Mouse (Mus musculus) thymus, postnatal 14 days (tissue): Measurements from ENCODE around the gene Add3.
A peak's percentile ranks its signal among the peaks of the same experiment; 100 is the strongest.
"Not testable (repeated sequence)": the region's sequence is repeated elsewhere in the genome, so short reads cannot be mapped to it uniquely, and the experiment has no call there.

Experiments used
- DNase-seq: peaks from one replicate; pipeline ENCODE4 v3.0.0; 2021

Add3 gene

DNA sequence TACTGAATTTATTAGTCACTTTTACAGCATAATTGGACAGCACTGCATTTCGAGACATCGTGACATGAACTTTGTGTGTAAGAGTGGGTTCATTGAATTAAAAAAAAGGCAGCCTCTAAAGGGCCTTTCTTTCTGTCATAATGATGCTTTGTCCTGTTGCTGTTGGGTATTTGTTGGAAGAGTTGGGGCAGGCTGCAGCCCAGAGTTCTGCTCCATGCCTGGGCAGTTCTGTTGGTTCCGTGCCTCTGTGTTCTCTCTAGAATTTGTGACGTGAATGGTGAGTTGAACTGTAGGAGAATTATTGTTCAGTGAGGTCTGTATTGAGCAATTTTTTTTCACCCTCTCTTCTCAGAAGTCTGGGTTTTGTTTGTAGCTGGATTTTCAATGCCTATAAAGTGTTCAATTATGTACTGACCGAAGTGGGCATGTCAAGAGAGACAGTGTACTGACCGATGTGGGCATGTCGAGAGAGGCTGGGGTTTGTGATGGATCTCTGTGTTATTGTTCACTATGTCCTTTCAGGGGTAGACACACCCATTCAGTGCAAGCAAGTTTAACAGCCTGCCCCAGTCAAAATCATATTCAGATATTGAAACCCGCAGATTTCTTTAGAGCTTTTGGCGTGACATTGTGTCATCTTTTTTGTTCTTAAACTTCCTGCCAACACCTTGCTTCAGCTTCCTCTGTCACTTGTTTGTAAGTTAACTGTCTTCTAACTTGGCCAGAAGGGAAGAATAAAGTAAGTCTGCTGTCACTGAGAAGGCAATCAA is 54.7 kb downstream of the Add3 start:
- DNase-seq, result no peak

DNA sequence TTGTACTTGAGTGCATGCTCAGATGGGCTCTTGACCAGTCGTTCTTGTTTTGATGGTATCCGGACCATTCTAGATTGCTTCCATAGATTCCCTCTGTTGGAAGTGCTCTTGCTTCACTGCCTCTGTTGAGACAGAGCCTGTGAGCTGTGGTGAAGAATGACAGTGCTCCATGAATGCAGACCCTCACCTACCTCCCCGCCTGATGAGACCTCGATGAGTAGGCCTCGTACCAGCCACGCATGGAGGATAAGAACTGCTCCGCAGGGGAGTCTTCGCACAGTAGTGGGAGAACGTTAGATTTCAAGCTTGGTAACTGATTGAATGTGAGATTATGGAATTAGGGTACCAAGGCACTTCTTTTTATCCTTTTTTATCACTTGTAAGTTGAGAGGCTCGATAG is 56.7 kb downstream of the Add3 start:
- DNase-seq, result no peak

DNA sequence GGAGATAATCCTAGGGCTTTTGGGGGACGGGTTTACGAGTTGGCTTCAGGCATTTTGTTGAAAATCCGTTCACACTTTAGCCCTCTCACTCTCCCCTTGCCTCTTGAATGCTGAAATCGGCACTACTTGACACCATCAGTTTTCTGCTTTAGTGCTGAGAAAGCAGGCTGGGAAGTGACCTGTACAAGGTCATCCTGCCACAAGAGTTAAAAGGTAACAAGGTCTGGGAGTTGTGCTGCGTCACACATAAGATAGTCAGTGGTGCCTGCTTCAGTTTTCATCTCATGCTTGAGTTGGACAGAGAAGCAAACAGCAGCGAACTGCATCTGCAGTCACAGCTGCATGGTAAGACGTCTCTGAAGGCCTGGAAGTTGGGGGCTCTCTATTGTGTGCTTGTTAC is 57.5 kb downstream of the Add3 start:
- DNase-seq, result no peak

DNA sequence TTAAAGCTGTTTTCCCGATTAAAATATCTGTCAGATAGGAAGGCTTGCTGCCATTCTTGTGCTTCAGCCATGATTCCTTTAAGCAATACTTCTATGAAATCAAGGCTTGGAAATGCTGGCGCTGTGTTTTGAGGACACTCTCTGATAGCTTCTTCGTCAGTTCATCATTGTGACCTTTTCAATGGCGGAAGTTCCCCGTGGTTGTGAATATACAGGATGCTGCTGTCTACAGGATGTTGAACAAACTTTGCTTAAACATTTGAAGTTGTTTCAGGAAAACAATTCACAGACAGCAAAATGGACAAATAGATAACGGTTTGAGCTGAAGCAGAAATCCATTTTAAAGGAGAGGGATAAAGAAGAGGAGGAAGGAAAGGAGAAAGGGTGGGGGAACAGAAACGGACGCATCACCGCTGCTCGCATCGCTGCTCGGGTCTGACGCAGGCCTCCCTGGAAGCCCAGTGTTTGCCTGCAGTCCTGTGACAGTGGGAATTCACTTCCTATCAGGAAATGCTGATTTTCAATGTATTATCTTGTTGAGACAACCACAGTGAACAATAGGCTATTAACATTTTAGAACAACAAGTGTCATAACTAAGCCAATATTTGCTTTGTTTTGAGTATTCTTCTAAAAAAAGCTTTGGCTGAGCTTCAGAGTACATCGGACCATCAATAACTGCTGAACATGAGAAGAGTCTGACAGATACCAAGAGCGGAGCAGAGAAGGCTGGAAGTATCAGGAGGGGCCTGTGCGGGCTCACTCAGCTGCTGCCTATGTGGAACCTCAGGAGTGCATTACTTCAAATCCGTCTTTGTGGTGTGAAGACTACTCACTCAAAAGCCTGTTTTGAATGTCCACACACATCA is 58.7 kb downstream of the Add3 start:
- no peak for DNase-seq

DNA sequence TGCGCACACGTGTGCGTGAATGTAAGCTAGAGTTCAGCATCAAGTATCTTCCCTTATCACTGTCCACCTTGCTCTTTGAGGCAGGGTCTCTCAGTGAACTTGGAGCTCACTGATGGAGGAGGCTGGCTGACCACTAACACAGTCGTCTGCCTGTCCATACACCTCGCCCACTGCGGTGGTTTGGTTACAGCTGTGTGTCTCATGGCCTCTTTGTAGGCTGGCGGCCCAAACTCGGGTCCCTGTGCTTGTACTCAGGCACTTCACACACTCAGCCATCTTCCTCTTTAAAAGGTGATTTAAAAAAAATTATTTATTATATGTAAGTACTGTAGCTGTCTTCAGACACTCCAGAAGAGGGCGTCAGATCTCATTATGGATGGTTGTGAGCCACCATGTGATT is 59.5 kb downstream of the Add3 start:
- DNase-seq, result no peak

DNA sequence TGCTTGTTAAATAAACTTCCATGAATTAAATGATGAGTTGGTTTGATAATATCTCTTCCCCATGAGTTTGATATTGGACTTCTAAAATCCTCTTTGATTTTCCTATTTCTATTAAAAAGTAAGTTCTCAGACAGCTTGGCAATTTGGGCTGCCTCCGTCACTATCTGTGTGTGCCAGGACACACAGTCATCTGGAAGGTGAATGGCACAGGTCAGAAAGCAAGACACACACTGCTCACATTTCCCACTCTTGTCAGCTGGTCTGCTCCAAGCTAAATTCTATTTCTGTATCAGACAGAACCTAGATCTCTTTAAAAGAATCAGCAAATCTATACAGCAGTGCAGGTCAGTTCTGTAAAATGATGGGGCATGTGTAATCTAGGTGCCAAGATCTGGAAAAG is 61.9 kb downstream of the Add3 start:
- no peak for DNase-seq

DNA sequence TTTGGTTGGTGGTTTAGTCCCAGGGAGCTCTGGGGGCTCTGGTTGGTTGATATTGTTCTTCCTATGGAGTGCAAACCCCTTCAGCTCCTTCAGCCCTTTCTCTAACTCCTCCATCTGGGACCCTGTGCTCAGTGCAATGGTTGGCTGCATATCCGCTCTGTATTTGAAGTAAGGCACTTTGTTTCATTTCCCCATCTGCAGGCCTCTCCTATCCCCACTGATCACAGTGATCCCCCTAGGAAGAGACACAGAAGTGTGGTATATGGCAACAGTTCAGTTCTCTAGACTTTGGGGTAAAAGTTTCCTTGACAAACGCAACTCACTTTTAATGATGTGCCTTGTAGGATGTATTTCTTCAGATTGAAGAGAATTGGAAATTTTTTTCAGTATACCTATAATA is 66.7 kb downstream of the Add3 start:
- DNase-seq, result no peak

DNA sequence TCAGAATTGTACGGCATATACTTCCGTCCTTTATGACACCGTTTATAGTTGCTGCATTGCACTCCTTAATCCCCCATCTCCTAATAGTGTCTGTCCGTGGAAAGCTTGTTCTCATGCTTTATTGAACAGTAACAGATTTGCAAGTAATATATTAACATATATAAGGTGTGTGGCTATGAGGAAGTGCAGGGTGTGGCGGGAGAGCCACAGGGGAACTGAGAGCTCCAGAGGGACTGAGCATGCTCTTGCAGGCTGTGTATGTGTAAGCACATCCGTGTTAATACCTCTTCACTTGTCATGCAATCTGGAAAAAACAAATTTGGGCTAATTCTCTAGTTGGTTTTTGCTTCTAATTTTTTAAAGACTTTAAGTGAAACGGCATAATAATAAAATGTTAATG is 68.6 kb downstream of the Add3 start:
- DNase-seq, result no peak

DNA sequence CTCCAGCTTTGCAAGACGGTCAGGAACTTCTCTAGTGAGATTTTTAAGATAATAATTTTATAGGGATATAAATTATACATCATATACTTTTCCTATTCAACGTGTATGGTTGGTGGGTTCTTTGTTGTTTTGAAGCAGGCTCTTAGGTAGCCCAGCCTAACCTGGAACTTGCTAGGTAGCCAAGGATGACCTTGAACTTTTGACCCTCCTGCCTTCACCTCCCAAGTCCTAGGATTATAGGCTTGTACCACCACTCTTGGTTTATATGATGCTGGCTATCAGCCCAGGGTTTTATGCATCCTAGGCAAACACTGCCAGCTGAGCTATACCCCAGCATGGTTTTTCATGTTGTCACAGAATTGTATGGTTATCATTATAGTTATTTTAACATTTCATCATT is 70.0 kb downstream of the Add3 start:
- no peak for DNase-seq

DNA sequence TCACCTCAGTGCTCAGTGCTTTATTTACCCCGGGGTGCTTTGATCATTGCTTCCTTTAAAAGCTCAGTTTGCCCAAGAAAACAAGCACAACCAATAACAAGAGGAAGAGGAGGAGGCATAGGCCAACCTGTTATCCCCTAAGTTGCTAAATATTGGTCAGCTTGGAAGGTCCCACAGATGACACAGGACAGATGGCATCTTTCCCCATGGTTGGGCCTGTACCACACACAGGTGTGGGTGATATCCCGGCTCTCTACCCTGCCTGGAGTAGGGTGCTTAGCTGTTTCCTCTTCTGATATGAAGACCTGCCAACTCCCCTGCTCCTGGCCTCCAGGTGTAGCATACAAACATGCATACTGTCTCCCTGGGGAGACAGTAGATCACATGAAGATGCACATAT is 75.1 kb downstream of the Add3 start:
- DNase-seq, result no peak

DNA sequence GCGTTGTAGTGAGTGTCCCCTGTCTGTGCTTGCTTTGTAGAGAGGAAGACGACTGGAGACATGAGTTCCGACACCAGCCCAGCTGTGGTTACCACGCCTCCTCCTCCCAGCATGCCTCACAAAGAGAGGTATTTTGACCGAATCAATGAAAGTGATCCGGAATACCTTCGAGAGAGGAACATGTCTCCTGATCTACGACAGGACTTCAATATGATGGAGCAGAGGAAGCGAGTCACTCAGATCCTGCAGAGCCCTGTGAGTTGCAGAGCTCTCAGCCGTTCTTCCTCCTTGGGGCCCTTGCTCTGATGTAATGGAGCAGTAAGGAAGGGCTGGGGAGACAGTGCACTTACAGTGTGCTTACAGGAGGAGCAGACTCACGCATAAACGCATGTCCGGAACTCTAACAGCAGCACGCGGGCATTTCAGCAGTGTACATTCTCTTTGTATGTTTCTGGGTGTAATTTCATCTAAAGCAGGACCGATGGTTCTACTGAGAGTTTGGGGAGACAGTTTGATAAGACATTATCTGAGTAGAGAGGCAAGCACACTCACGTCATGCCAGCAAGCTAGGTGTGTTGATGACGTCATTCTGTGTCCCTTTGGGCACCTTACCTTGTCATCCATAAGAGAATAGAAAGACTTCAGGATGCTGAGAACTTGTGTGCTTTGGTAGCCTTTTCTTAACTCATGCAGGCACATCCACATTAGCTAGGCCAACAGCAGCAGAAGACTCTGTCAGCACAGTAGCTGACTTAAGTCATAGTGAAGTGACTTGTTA is 76.7 kb downstream of the Add3 start:
- DNase-seq, result peak; percentile 36

DNA sequence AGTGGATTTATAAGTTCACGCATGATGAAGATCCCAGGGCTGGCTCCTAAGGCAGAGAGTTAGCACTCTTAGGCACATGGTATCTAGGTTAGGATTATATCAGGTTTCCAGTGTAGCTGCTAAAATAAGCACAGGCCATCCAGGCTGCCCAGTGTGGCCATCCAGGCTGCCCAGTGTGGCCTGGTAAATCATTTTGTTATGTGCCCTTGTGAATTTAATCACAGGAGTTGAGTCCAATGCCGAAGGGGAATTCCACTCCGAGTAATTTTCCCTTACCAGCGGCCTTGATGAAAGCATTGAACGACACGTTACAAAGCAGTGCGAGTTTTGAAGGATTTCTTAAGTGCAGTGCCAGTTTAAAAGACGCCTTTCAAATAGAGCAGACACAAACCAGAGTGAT is 77.6 kb downstream of the Add3 start:
- no peak for DNase-seq

DNA sequence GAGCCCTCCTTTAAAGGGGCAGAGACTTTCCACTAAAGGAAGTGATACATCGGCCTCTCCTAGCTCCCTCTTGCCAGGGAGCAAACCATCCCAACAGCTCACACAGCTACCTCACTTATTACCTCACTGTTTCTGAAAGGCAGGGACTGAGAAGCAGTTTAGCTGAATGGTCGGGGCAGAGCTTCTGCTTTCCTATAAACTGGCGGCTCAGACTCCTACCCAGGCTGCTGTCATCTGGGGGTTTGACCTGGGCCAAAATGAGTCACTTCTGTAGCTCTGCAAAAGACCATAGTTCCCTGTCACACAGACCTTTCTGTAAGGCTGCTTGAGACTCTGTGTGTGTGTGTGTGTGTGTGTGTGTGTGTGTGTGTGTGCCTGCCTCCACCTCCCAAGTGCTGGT is 79.1 kb downstream of the Add3 start:
- no peak for DNase-seq

DNA sequence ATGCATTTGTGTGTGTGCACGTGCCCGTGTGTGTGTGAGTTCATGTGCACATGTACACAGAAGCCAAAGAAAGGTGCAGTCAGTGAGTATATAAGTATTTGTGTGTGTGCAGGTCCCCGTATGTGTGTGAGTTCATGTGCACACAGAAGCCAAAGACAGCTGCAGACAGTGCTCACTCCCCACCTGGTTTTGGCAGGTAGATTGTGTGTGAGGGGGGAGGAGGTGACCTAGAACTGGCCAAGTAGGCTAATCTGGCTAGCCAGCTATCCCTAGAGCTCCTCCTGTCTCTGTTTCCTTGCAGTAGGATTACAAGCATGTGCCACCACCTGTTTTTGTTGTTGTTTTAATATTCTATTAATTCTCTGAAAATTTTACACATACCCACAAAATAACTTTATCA is 80.9 kb downstream of the Add3 start:
- no peak for DNase-seq

DNA sequence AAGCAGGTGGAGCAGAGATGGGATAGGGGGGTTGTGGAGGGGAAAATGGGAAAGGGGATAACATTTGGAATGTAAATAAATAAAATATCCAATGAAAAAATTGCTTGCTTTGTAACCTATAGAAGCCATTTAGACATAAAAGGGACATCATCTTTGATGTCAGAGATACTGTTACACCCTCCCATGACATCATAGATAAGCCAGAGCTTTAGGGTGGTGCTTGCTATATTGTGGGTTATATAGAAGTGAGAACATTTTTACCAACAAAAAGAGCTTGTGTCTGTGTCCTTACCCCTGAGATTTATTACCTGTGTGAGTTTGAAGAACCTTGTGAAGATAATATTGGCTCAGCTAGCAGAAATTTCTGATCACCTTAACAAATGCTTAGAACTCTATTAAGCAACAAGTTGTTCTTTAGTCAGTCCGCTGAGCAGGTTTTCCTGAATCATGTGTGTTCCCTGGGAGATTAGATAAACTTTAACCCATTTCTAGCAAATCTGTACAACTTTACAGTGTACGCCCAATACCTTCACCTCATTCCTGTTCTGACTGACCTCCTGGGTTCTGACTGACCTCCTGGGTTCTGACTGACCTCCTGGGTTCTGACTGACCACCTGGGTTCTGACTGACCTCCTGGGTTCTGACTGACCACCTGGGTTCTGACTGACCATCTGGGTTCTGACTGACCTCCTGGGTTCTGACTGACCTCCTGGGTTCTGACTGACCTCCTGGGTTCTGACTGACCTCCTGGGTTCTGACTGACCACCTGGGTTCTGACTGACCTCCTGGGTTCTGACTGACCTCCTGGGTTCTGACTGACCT is 85.2 kb downstream of the Add3 start:
- DNase-seq, result not testable (repeated sequence)

DNA sequence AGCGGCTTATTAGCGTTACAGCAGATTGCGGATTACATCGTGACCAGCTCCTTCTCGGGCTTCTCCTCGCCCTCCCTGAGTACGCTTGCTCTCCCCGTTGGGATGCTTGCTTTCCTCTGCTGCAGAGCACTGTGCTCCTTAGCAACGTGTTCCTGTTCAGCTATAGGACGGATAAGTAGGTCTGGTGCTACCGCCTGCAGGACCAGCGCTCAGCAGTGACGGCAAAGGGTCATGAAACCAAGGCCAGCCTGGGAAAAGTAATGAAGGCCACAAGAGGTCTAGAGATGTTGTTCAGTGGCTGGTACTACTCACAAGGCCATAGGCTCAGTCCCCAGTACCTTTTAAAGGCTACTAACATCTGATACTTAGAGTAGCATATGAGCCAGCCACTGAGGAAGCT is 86.4 kb downstream of the Add3 start:
- DNase-seq, result no peak

DNA sequence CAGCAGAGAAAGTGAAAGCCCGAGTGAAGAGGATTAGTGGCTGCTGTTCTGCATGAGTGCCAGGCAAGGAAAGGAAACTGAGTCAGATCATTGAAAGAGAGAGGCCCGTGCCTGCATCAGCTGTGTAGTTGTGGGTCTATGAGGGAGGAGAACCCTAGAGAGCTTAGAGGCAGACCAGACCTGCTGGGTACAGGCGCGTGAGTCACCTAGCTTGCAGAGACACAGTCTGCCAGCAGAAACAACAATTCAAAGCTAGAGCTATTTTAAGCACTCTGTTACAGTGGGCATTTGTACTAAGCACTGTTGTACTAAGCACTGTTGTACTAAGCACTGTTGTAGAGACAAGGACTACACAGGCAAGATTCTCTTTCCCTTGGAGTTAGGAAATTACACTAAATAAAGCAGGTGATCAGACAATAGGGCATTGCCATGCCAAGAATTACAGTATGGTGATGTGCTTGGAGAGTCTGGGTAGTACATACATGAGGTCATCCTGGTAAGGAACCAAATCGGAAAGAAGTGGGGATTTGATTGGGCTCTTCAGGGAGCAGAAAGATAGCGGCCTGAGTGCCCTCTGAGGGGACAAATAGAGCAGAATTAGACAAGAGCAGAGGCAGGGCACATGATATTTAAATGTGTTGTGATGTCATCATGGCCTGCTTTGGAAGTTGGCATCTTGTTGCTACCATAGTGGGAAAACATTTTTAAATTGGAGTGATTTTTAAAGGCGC is 88.0 kb downstream of the Add3 start:
- DNase-seq, result no peak

DNA sequence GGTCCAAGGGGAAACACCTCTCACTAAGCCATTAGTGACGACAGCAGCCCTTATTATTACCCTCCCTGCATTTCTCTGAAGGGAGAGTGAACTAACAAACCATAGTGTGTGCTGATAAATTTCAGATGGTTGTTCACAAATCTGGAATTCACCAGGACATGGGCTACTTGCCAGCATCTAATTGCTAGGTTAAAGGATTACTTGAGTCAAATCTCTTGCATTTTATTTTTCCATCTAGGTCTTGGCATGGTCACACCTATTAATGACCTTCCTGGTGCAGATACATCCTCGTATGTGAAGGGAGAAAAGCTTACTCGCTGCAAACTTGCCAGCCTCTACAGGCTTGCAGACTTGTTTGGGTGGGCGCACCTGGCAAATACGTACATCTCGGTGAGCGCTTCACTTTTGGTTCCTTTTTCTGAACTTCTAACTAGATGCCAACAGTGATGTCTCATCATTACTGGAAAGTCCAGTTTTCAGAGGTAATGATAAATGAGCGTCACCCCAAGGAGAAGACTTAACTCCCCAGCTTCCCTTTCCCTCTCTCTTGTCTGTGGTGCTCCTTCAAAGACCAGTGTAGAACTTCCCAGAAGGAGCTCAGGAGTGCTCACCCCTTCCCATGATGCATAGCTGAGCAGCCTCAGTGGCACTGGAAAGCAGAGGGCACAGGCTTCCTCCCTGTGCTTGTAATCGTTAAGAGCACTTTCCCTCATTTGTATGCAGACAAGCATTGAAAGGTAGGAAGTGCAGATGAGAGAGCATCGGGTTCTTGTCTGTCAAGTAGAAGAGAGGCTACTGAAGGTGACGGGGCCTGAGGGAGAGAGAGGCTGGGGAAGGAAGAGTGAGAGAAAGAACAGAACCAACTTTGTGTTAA is 90.9 kb downstream of the Add3 start:
- no peak for DNase-seq

DNA sequence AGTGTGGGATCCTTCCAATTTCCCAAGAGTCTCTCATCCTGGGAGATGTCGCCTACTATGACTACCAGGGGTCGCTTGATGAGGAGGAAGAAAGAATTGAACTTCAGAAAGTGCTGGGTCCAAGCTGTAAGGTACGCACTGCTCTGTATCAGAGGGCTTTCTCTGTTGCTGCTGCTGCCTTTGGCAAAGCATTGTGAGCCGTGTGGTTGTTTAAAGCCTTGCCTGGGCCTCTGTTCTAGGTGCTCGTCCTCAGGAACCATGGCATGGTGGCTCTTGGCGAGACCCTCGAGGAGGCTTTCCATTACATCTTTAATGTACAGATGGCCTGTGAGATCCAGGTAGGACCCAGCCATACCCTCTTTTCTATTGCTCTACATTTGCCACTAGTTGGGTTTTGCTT is 93.3 kb downstream of the Add3 start:
- DNase-seq, result no peak

DNA sequence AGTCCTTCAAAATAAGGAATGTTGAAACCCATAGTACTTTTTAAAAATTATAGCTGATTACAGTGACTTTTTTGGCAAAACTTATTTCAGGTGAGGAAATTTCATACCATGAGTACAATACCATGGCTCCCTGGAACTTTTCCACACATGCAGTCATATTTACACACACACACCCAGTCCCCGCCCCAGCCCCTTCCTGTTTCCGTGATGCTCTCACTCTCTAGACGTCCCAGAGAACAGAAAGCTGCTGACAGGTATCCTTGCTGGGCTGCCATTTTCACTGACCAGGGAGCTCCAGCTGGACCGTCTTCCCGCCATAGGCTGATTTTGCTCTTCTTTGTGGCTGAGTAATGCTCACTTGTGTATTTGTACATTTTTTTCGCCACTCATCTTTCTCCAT is 101.6 kb downstream of the Add3 start:
- no peak for DNase-seq

DNA sequence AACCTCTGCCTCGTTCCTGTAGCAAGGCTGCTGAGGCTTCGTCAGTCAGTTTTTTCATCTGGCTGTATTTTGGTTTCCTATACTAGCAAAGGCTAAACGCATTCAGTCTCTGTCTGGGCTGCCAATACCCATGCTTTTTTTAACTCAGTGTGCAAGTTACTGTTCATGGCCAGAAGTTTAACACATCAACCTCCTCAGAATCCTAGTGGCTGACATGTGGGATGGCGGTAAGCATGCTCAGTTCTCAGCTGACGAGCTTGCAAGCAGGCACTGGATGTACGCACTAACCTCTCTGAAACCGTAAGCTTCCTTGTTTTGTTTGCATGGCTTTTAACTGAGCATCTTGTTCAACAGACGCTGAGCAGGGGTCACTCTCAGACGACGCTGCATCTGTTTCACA is 103.7 kb downstream of the Add3 start:
- no peak for DNase-seq
